Comparison of ENCODE assay signal across 8 mouse cellular contexts in genomic region chr3:95107308-95107707, GRCm38 (mm10). TPM values are rescaled to one million over a fixed set of nuclear protein-coding genes. Genes with fewer than 3 reads are reported as not detected.
A peak's percentile ranks its signal among the peaks of the same experiment; 100 is the strongest.
DNase-seq lines count a peak whose midpoint lies in the region; ATAC-seq and TF ChIP-seq lines count a peak whose summit lies in the region.
"Not testable (repeated sequence)": the region's sequence is repeated elsewhere in the genome, so short reads cannot be mapped to it uniquely, and the experiment has no call there.

No protein-coding gene starts in this region.

- not testable (repeated sequence) for DNase-seq in lung, embryonic 14.5 days

- not testable (repeated sequence) for TF ChIP-seq CTCF in lung, embryonic 14.5 days (IDR thresholded peaks at IDR 0.05; ENCODE audit: low read depth)

- ATAC-seq in embryonic facial prominence, embryonic 12.5 days (ENCODE audit: insufficient number of reproducible peaks, insufficient read depth, low FRiP score, low TSS enrichment); forebrain, embryonic 15.5 days (replicated peaks); heart, embryonic 16.5 days (replicated peaks; ENCODE audit: extremely low read depth, insufficient read depth, low FRiP score); intestine, embryonic 15.5 days; limb, embryonic 12.5 days (ENCODE audit: insufficient number of reproducible peaks, insufficient read depth, low FRiP score, low TSS enrichment, low read depth); lung, embryonic 14.5 days (ENCODE audit: insufficient read depth); midbrain, embryonic 15.5 days (replicated peaks); stomach, embryonic 16.5 days (ENCODE audit: insufficient read depth, low FRiP score): not testable (repeated sequence)

- not testable (repeated sequence) for H3K27ac ChIP-seq in embryonic facial prominence, embryonic 12.5 days; forebrain, embryonic 15.5 days (replicated peaks); heart, embryonic 16.5 days (ENCODE audit: low read length); intestine, embryonic 15.5 days; limb, embryonic 12.5 days; lung, embryonic 14.5 days (ENCODE audit: low read depth); stomach, embryonic 16.5 days (ENCODE audit: low read length)
- H3K27ac ChIP-seq in midbrain, embryonic 15.5 days: peak overlapping the region; percentile 71; the same call in 1 of the 2 replicates

- not testable (repeated sequence) for H3K36me3 ChIP-seq in embryonic facial prominence, embryonic 12.5 days; forebrain, embryonic 15.5 days; heart, embryonic 16.5 days (ENCODE audit: control insufficient read depth, insufficient read depth); intestine, embryonic 15.5 days; limb, embryonic 12.5 days; lung, embryonic 14.5 days (ENCODE audit: insufficient read depth); midbrain, embryonic 15.5 days (replicated peaks); stomach, embryonic 16.5 days (ENCODE audit: control insufficient read depth, insufficient read depth, low read length)

- not testable (repeated sequence) for H3K27me3 ChIP-seq in embryonic facial prominence, embryonic 12.5 days; forebrain, embryonic 15.5 days; heart, embryonic 16.5 days (ENCODE audit: control insufficient read depth, insufficient read depth, low read length); intestine, embryonic 15.5 days (replicated peaks); limb, embryonic 12.5 days; lung, embryonic 14.5 days (ENCODE audit: insufficient read depth, low read length); midbrain, embryonic 15.5 days (replicated peaks); stomach, embryonic 16.5 days (ENCODE audit: control insufficient read depth, insufficient read depth, low read length)

- not testable (repeated sequence) for H3K9ac ChIP-seq in embryonic facial prominence, embryonic 12.5 days; forebrain, embryonic 15.5 days (replicated peaks); intestine, embryonic 15.5 days; limb, embryonic 12.5 days (replicated peaks); lung, embryonic 14.5 days; midbrain, embryonic 15.5 days; stomach, embryonic 16.5 days (ENCODE audit: low read length)
- H3K9ac ChIP-seq in heart, embryonic 16.5 days (ENCODE audit: low read length): peak overlapping the region; percentile 70; the same call in 1 of the 2 replicates

- not testable (repeated sequence) for H3K9me3 ChIP-seq in embryonic facial prominence, embryonic 12.5 days; forebrain, embryonic 15.5 days; heart, embryonic 16.5 days (replicated peaks; ENCODE audit: control insufficient read depth, low read length); intestine, embryonic 15.5 days; limb, embryonic 12.5 days; lung, embryonic 14.5 days (ENCODE audit: low read depth, low read length); midbrain, embryonic 15.5 days; stomach, embryonic 16.5 days (replicated peaks; ENCODE audit: control insufficient read depth, low read length)

- H3K4me1 ChIP-seq in embryonic facial prominence, embryonic 12.5 days: peaks cover 14% of the 10 kb centered on the region
- H3K4me1 ChIP-seq in forebrain, embryonic 15.5 days: peaks cover 22% of the 10 kb centered on the region
- peaks cover 13% of the 10 kb centered on the region for H3K4me1 ChIP-seq in heart, embryonic 16.5 days (ENCODE audit: control insufficient read depth, insufficient read depth, low read length)
- H3K4me1 ChIP-seq in intestine, embryonic 15.5 days (replicated peaks): peaks cover 13% of the 10 kb centered on the region
- peaks cover 16% of the 10 kb centered on the region for H3K4me1 ChIP-seq in limb, embryonic 12.5 days (replicated peaks)
- not testable (repeated sequence) for H3K4me1 ChIP-seq in lung, embryonic 14.5 days (ENCODE audit: insufficient read depth)
- H3K4me1 ChIP-seq in midbrain, embryonic 15.5 days: peaks cover 16% of the 10 kb centered on the region
- peaks cover 16% of the 10 kb centered on the region for H3K4me1 ChIP-seq in stomach, embryonic 16.5 days (ENCODE audit: control insufficient read depth, insufficient read depth, low read length)

- peak overlapping the region; percentile 76 for H3K4me2 ChIP-seq in embryonic facial prominence, embryonic 12.5 days (replicated peaks)
- H3K4me2 ChIP-seq in forebrain, embryonic 15.5 days (replicated peaks): peak overlapping the region; percentile 80
- H3K4me2 ChIP-seq in heart, embryonic 16.5 days (ENCODE audit: low read depth, low read length): peak overlapping the region; percentile 82
- peak overlapping the region; percentile 68 for H3K4me2 ChIP-seq in intestine, embryonic 15.5 days (replicated peaks)
- peak overlapping the region; percentile 80 for H3K4me2 ChIP-seq in limb, embryonic 12.5 days
- peak overlapping the region; percentile 65 for H3K4me2 ChIP-seq in lung, embryonic 14.5 days
- peak overlapping the region; percentile 62 for H3K4me2 ChIP-seq in midbrain, embryonic 15.5 days
- H3K4me2 ChIP-seq in stomach, embryonic 16.5 days (ENCODE audit: low read depth, low read length): peak overlapping the region; percentile 71

- peak overlapping the region; percentile 98 for H3K4me3 ChIP-seq in embryonic facial prominence, embryonic 12.5 days
- peak overlapping the region; percentile 78 for H3K4me3 ChIP-seq in forebrain, embryonic 15.5 days
- peak overlapping the region; percentile 88 for H3K4me3 ChIP-seq in heart, embryonic 16.5 days (ENCODE audit: low read length)
- H3K4me3 ChIP-seq in intestine, embryonic 15.5 days (replicated peaks): peak overlapping the region; percentile 73
- H3K4me3 ChIP-seq in limb, embryonic 12.5 days (replicated peaks): peak overlapping the region; percentile 98
- H3K4me3 ChIP-seq in lung, embryonic 14.5 days (ENCODE audit: low read depth, low read length): peak overlapping the region; percentile 74
- H3K4me3 ChIP-seq in midbrain, embryonic 15.5 days: peak overlapping the region; percentile 78
- peak overlapping the region; percentile 63 for H3K4me3 ChIP-seq in stomach, embryonic 16.5 days (replicated peaks; ENCODE audit: low read length)

RNA-seq across cellular contexts. Expression of gene Pip5k1a, which starts 0.6 kb away (rescaled TPM):
- 24.4 and 24.9 TPM in 2 replicates for polyA plus RNA-seq in embryonic facial prominence, embryonic 12.5 days (2016; fragmentation: Nextera tagmentation; extraction: Ambion mirVana)
- polyA plus RNA-seq in forebrain, embryonic 15.5 days (2015; fragmentation: Nextera tagmentation; extraction: Ambion mirVana): 20.5 and 21.6 TPM in 2 replicates
- 17.6 and 17.9 TPM in 2 replicates for polyA plus RNA-seq in heart, embryonic 16.5 days (2015; fragmentation: Nextera tagmentation; extraction: Ambion mirVana)
- 15.7 and 15.9 TPM in 2 replicates for polyA plus RNA-seq in intestine, embryonic 15.5 days (2015; fragmentation: Nextera tagmentation; extraction: Ambion mirVana)
- 24.2 and 30.5 TPM in 2 replicates for polyA plus RNA-seq in limb, embryonic 12.5 days (2016; fragmentation: Nextera tagmentation; extraction: Ambion mirVana)
- polyA plus RNA-seq in lung, embryonic 14.5 days (2014; fragmentation: Nextera tagmentation; extraction: Ambion mirVana): 12.2 and 13.6 TPM in 2 replicates
- 17.2 and 17.4 TPM in 2 replicates for polyA plus RNA-seq in midbrain, embryonic 15.5 days (2015; fragmentation: Nextera tagmentation; extraction: Ambion mirVana)
- 18.6 and 19.0 TPM in 2 replicates for polyA plus RNA-seq in stomach, embryonic 16.5 days (2015; fragmentation: Nextera tagmentation; extraction: Ambion mirVana)

RNA-seq across cellular contexts. Expression of gene Vps72, which starts 3.5 kb away (rescaled TPM):
- polyA plus RNA-seq in embryonic facial prominence, embryonic 12.5 days (2016; fragmentation: Nextera tagmentation; extraction: Ambion mirVana): 221 and 227 TPM in 2 replicates
- 235 and 247 TPM in 2 replicates for polyA plus RNA-seq in forebrain, embryonic 15.5 days (2015; fragmentation: Nextera tagmentation; extraction: Ambion mirVana)
- 92.5 and 96.6 TPM in 2 replicates for polyA plus RNA-seq in heart, embryonic 16.5 days (2015; fragmentation: Nextera tagmentation; extraction: Ambion mirVana)
- 112 and 113 TPM in 2 replicates for polyA plus RNA-seq in intestine, embryonic 15.5 days (2015; fragmentation: Nextera tagmentation; extraction: Ambion mirVana)
- 241 and 245 TPM in 2 replicates for polyA plus RNA-seq in limb, embryonic 12.5 days (2016; fragmentation: Nextera tagmentation; extraction: Ambion mirVana)
- 167 and 170 TPM in 2 replicates for polyA plus RNA-seq in lung, embryonic 14.5 days (2014; fragmentation: Nextera tagmentation; extraction: Ambion mirVana)
- polyA plus RNA-seq in midbrain, embryonic 15.5 days (2015; fragmentation: Nextera tagmentation; extraction: Ambion mirVana): 212 and 216 TPM in 2 replicates
- polyA plus RNA-seq in stomach, embryonic 16.5 days (2015; fragmentation: Nextera tagmentation; extraction: Ambion mirVana): 102 and 123 TPM in 2 replicates

RNA-seq across cellular contexts. Expression of gene Tmod4, which starts 17.0 kb away (rescaled TPM):
- 0.57 and 1.0 TPM in 2 replicates for polyA plus RNA-seq in embryonic facial prominence, embryonic 12.5 days (2016; fragmentation: Nextera tagmentation; extraction: Ambion mirVana)
- polyA plus RNA-seq in forebrain, embryonic 15.5 days (2015; fragmentation: Nextera tagmentation; extraction: Ambion mirVana): 0.74 and 1.1 TPM in 2 replicates
- polyA plus RNA-seq in heart, embryonic 16.5 days (2015; fragmentation: Nextera tagmentation; extraction: Ambion mirVana): 1.9 TPM in 2 replicates
- polyA plus RNA-seq in intestine, embryonic 15.5 days (2015; fragmentation: Nextera tagmentation; extraction: Ambion mirVana): 0.83 and 0.99 TPM in 2 replicates
- polyA plus RNA-seq in limb, embryonic 12.5 days (2016; fragmentation: Nextera tagmentation; extraction: Ambion mirVana): 1.0 and 1.4 TPM in 2 replicates
- polyA plus RNA-seq in lung, embryonic 14.5 days (2014; fragmentation: Nextera tagmentation; extraction: Ambion mirVana): 1.2 and 1.9 TPM in 2 replicates
- 1.7 and 2.0 TPM in 2 replicates for polyA plus RNA-seq in midbrain, embryonic 15.5 days (2015; fragmentation: Nextera tagmentation; extraction: Ambion mirVana)
- 2.2 and 7.3 TPM in 2 replicates for polyA plus RNA-seq in stomach, embryonic 16.5 days (2015; fragmentation: Nextera tagmentation; extraction: Ambion mirVana)

RNA-seq across cellular contexts. Expression of gene Scnm1, which starts 26.5 kb away (rescaled TPM):
- 73.4 and 75.0 TPM in 2 replicates for polyA plus RNA-seq in embryonic facial prominence, embryonic 12.5 days (2016; fragmentation: Nextera tagmentation; extraction: Ambion mirVana)
- polyA plus RNA-seq in forebrain, embryonic 15.5 days (2015; fragmentation: Nextera tagmentation; extraction: Ambion mirVana): 105 and 108 TPM in 2 replicates
- 54.1 and 59.2 TPM in 2 replicates for polyA plus RNA-seq in heart, embryonic 16.5 days (2015; fragmentation: Nextera tagmentation; extraction: Ambion mirVana)
- polyA plus RNA-seq in intestine, embryonic 15.5 days (2015; fragmentation: Nextera tagmentation; extraction: Ambion mirVana): 57.0 and 62.3 TPM in 2 replicates
- 80.7 and 83.6 TPM in 2 replicates for polyA plus RNA-seq in limb, embryonic 12.5 days (2016; fragmentation: Nextera tagmentation; extraction: Ambion mirVana)
- polyA plus RNA-seq in lung, embryonic 14.5 days (2014; fragmentation: Nextera tagmentation; extraction: Ambion mirVana): 62.7 and 67.9 TPM in 2 replicates
- polyA plus RNA-seq in midbrain, embryonic 15.5 days (2015; fragmentation: Nextera tagmentation; extraction: Ambion mirVana): 89.8 and 90.0 TPM in 2 replicates
- polyA plus RNA-seq in stomach, embryonic 16.5 days (2015; fragmentation: Nextera tagmentation; extraction: Ambion mirVana): 55.8 and 58.2 TPM in 2 replicates

RNA-seq across cellular contexts. Expression of gene Lysmd1, which starts 26.6 kb away (rescaled TPM):
- 18.2 and 19.4 TPM in 2 replicates for polyA plus RNA-seq in embryonic facial prominence, embryonic 12.5 days (2016; fragmentation: Nextera tagmentation; extraction: Ambion mirVana)
- polyA plus RNA-seq in forebrain, embryonic 15.5 days (2015; fragmentation: Nextera tagmentation; extraction: Ambion mirVana): 39.8 and 42.2 TPM in 2 replicates
- polyA plus RNA-seq in heart, embryonic 16.5 days (2015; fragmentation: Nextera tagmentation; extraction: Ambion mirVana): 9.7 and 11.3 TPM in 2 replicates
- polyA plus RNA-seq in intestine, embryonic 15.5 days (2015; fragmentation: Nextera tagmentation; extraction: Ambion mirVana): 10.3 and 10.7 TPM in 2 replicates
- polyA plus RNA-seq in limb, embryonic 12.5 days (2016; fragmentation: Nextera tagmentation; extraction: Ambion mirVana): 16.6 and 18.0 TPM in 2 replicates
- 8.2 and 9.4 TPM in 2 replicates for polyA plus RNA-seq in lung, embryonic 14.5 days (2014; fragmentation: Nextera tagmentation; extraction: Ambion mirVana)
- 48.9 and 52.1 TPM in 2 replicates for polyA plus RNA-seq in midbrain, embryonic 15.5 days (2015; fragmentation: Nextera tagmentation; extraction: Ambion mirVana)
- polyA plus RNA-seq in stomach, embryonic 16.5 days (2015; fragmentation: Nextera tagmentation; extraction: Ambion mirVana): 13.7 and 14.5 TPM in 2 replicates
